Mouse (Mus musculus): ENCODE data around the gene Rnf11.

DNA sequence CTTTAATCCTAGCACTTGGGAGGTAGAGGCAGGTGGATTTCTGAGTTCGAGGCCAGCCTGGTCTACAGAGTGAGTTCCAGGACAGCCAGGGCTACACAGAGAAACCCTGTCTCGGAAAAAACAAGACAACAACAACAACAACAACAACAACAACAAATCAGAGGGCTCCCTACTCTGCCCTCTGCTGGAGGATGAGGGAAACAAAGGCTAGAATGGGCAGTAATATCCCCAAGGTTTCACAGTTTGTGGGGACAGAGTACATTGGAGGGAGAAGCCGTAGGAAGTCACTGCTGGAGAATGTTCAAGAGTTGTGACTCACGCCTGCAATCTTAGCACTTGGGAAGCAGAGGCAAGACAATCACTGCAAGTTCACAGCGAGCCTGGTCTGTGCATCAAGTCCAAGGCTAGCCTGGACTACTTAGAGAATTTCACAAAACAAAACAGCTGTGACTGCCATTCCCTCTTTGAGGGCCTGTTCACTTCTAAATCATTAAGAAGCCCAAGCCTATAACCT, 83.3 kb downstream of the Rnf11 start:
- TF ChIP-seq ZC3H11A (IDR thresholded peaks at IDR 0.05; ENCODE audit: borderline replicate concordance, low read depth, low read length) (no peak), HCFC1 (IDR thresholded peaks at IDR 0.05; ENCODE audit: borderline replicate concordance, insufficient read depth, low read length) (no peak), ZNF384 (IDR thresholded peaks at IDR 0.05; ENCODE audit: low read depth, low read length) (no peak), MAFK (IDR thresholded peaks at IDR 0.05; ENCODE audit: insufficient read depth, low read depth, low read length) (no peak)
